Mouse (Mus musculus): Measurements from ENCODE around the gene Myo10. TPM values are rescaled to one million over a fixed set of nuclear protein-coding genes. Genes with fewer than 3 reads are reported as not detected.

Gene Myo10
- polyA plus RNA-seq, 1 experiment from 2014 or later, result 66.3 TPM

DNA sequence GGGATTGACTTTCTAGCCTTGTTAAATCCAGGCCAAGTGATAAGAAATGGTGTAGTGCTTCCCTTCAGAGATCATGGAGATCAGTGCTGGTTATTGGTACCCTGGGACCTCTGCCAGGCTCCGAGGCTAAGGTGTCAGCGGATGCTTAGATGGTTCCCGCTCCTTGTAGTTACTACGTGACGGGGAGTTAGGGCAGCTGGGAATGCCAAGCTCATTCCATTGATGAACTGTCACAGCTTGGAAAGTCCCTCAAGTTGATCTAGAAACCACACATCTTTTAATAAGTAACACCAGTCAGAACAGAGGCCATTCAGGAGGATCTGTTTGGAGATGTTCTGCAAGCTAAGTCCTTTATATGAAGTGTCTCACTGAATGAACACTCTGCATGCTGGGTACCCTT, 16.9 kb downstream of the Myo10 start:
- Histone ChIP-seq H3K27ac (no peak overlapping the region), H3K36me3 (replicated peaks) (no peaks in the 10 kb centered on the region), H3K4me3 (no peak overlapping the region), H3K27me3 (ENCODE audit: poor library complexity, severe bottlenecking) (no peaks in the 10 kb centered on the region), H3K4me1 (peaks cover 33% of the 10 kb centered on the region), H3K9me3 (no peaks in the 10 kb centered on the region)
- DNase-seq (ENCODE audit: extremely low spot score, low spot score), result no peak
- whole genome bisulfite sequencing, result 94% methylated on average over 5 of the region's 5 CpGs

DNA sequence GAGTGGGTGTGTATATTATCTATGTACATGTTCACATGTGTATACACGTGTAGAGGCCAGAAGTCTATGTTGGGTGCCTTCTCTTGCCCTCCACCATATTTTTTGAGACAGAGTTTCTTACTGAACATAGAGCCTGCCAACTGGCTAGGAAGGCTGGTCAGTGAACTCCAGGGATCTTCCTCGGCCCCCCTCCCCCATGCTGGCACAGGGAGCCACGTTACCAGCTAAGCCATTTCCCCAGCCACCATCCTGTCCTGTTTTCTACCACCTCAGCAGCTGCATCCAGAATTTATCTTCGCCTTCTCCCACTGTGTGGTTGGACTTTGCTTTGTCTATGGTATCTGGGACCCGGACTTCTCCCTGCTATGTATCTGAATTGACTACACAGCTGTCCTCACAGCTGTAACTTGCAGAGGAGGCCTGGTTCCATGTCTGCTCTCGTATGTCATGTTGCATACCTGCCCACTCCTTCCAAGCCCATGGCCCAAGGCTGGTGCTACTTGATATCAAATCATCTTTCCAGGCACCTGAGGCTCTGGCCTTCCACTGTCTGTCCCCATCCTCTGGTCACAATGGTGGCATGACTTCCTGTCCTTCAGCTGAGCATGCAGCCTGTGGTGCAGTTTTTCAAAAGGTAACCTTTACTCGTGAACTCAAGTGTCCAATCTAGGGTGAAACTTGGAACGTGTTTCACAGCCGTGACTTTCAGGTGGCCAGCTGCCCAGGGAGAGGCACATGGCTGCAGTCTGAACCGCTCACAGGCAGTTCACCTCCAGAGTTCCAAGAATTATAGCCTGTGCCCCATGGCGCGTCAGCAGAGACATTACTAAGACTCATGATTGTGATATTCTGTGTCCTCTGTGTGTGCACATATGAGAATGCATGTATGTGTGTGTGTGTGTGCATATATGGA, 18.8 kb downstream of the Myo10 start:
- Histone ChIP-seq H3K36me3 (replicated peaks) (no peaks in the 10 kb centered on the region), H3K4me1 (peaks cover 33% of the 10 kb centered on the region), H3K4me3 (no peak overlapping the region), H3K27me3 (ENCODE audit: poor library complexity, severe bottlenecking) (no peaks in the 10 kb centered on the region), H3K9me3 (no peaks in the 10 kb centered on the region), H3K27ac (no peak overlapping the region)
- DNase-seq (ENCODE audit: extremely low spot score, low spot score), result no peak
- WGBS, result 89% methylated on average over 12 of the region's 12 CpGs

DNA sequence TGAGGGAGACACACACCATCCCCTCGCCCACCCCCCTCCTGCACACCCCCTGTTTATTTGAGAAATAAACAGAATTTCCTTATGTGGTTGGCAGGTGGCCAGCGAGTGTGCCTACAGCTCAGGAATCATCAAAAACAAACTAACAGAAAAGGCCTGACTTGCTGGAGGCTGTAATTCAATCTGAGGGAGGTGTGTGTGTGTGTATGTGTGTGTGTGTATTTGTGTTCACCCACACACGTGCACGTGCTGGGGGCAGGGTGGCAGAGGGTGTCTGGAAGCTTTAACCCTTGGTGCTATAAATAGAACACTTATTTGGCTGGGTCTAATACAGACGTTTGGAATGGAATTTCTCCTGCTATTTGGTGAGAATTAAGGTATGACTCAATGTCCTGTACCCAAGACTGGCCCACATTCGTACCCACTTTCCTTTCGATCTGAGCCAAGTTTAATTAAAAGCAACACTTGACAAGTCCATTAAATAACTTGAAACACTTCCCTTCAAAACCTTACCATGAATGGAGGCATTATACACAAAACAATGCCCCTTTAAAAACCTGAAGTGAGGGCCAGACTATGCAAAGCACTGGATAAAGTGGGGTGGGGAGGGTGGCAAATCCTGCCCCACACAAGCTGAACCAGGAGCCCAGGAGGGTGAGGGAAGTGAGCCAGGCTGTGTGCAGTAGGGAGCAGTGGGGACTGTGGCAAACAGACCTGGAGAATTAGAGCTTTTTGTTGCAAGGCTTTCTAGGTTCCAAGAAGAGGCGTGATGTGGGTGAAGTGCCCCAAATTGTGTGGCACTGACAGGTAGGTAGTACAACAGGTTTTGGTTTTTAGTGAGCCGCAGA, 20.1 kb downstream of the Myo10 start:
- 51% methylated on average over 9 of the region's 9 CpGs for WGBS
- DNase-seq (ENCODE audit: extremely low spot score, low spot score), result no peak
- Histone ChIP-seq H3K27ac (no peak overlapping the region), H3K4me1 (peaks cover 29% of the 10 kb centered on the region), H3K9me3 (0 out of 2 replicates have a peak, but pooled peaks cover under 1% of the 10 kb centered on the region), H3K27me3 (ENCODE audit: poor library complexity, severe bottlenecking) (no peaks in the 10 kb centered on the region), H3K4me3 (no peak overlapping the region), H3K36me3 (replicated peaks) (no peaks in the 10 kb centered on the region)

- Histone ChIP-seq H3K4me3 (no peak overlapping the region), H3K4me1 (peaks cover 33% of the 10 kb centered on the region), H3K27me3 (ENCODE audit: poor library complexity, severe bottlenecking) (no peaks in the 10 kb centered on the region), H3K36me3 (replicated peaks) (no peaks in the 10 kb centered on the region), H3K27ac (no peak overlapping the region), H3K9me3 (peaks cover 10% of the 10 kb centered on the region)
- no peak for DNase-seq (ENCODE audit: extremely low spot score, low spot score)
- 90% methylated on average over 4 of the region's 4 CpGs for WGBS
Measured at GRCm38 (mm10) chr15:25645862-25646261, 23.5 kb downstream of the Myo10 start.

- peaks cover 4% of the 10 kb centered on the region for H3K27me3 ChIP-seq (ENCODE audit: poor library complexity, severe bottlenecking)
- H3K4me1 ChIP-seq, result peaks cover 34% of the 10 kb centered on the region
- WGBS, result 85% methylated on average over 2 of the region's 2 CpGs
Measured at GRCm38 (mm10) chr15:25648287-25648686, 26.0 kb downstream of the Myo10 start.

GRCm38 (mm10) chr15:25650371-25650770, 28.0 kb downstream of the Myo10 start:
- WGBS, result 75% methylated on average over 5 of the region's 5 CpGs

More at GRCm38 (mm10) chr15:25648287-25648686, 26.0 kb downstream of the Myo10 start:
- Histone ChIP-seq H3K9me3 (peaks cover 10% of the 10 kb centered on the region), H3K36me3 (replicated peaks) (no peaks in the 10 kb centered on the region), H3K27ac (no peak overlapping the region), H3K4me3 (no peak overlapping the region)
- DNase-seq (ENCODE audit: extremely low spot score, low spot score), result no peak

GRCm38 (mm10) chr15:25651820-25652219, 29.5 kb downstream of the Myo10 start:
- H3K36me3 ChIP-seq (replicated peaks), result no peaks in the 10 kb centered on the region
- peaks cover 37% of the 10 kb centered on the region for H3K4me1 ChIP-seq
- H3K27ac ChIP-seq, result no peak overlapping the region
- peaks cover 10% of the 10 kb centered on the region for H3K9me3 ChIP-seq
- DNase-seq (ENCODE audit: extremely low spot score, low spot score), result no peak
- peaks cover 5% of the 10 kb centered on the region for H3K27me3 ChIP-seq (ENCODE audit: poor library complexity, severe bottlenecking)
- H3K4me3 ChIP-seq, result no peak overlapping the region
- 54% methylated on average over 7 of the region's 7 CpGs for WGBS

More at GRCm38 (mm10) chr15:25650371-25650770, 28.0 kb downstream of the Myo10 start:
- Histone ChIP-seq H3K4me1 (peaks cover 37% of the 10 kb centered on the region), H3K27ac (no peak overlapping the region), H3K4me3 (no peak overlapping the region), H3K27me3 (ENCODE audit: poor library complexity, severe bottlenecking) (peaks cover 5% of the 10 kb centered on the region), H3K9me3 (peaks cover 10% of the 10 kb centered on the region), H3K36me3 (replicated peaks) (no peaks in the 10 kb centered on the region)
- DNase-seq (ENCODE audit: extremely low spot score, low spot score), result no peak

- H3K9me3 ChIP-seq, result peaks cover 10% of the 10 kb centered on the region
- H3K36me3 ChIP-seq (replicated peaks), result no peaks in the 10 kb centered on the region
- H3K4me1 ChIP-seq, result peaks cover 37% of the 10 kb centered on the region
- H3K27me3 ChIP-seq (ENCODE audit: poor library complexity, severe bottlenecking), result peaks cover 5% of the 10 kb centered on the region
- WGBS, result 37% methylated on average over 5 of the region's 5 CpGs
- no peak overlapping the region for H3K4me3 ChIP-seq
- DNase-seq (ENCODE audit: extremely low spot score, low spot score), result no peak
- no peak overlapping the region for H3K27ac ChIP-seq
Measured at GRCm38 (mm10) chr15:25652368-25652767, 30.0 kb downstream of the Myo10 start.

- DNase-seq (ENCODE audit: extremely low spot score, low spot score), result no peak
- H3K4me3 ChIP-seq, result no peak overlapping the region
- H3K9me3 ChIP-seq, result peaks cover 4% of the 10 kb centered on the region
- H3K4me1 ChIP-seq, result peaks cover 37% of the 10 kb centered on the region
- H3K36me3 ChIP-seq (replicated peaks), result peaks cover 3% of the 10 kb centered on the region; the same call in 1 of the 2 replicates
- peaks cover 5% of the 10 kb centered on the region for H3K27me3 ChIP-seq (ENCODE audit: poor library complexity, severe bottlenecking)
- no peak overlapping the region for H3K27ac ChIP-seq
- 79% methylated on average over 6 of the region's 6 CpGs for WGBS
Measured at GRCm38 (mm10) chr15:25652933-25653332, 30.6 kb downstream of the Myo10 start.

GRCm38 (mm10) chr15:25653680-25654079, 31.4 kb downstream of the Myo10 start:
- H3K4me3 ChIP-seq, result no peak overlapping the region
- WGBS, result 81% methylated on average over 5 of the region's 5 CpGs
- no peak overlapping the region for H3K27ac ChIP-seq
- H3K36me3 ChIP-seq (replicated peaks), result peaks cover 5% of the 10 kb centered on the region; the same call in 1 of the 2 replicates
- peaks cover 37% of the 10 kb centered on the region for H3K4me1 ChIP-seq
- no peak for DNase-seq (ENCODE audit: extremely low spot score, low spot score)
- H3K9me3 ChIP-seq, result no peaks in the 10 kb centered on the region
- H3K27me3 ChIP-seq (ENCODE audit: poor library complexity, severe bottlenecking), result peaks cover 5% of the 10 kb centered on the region

DNA sequence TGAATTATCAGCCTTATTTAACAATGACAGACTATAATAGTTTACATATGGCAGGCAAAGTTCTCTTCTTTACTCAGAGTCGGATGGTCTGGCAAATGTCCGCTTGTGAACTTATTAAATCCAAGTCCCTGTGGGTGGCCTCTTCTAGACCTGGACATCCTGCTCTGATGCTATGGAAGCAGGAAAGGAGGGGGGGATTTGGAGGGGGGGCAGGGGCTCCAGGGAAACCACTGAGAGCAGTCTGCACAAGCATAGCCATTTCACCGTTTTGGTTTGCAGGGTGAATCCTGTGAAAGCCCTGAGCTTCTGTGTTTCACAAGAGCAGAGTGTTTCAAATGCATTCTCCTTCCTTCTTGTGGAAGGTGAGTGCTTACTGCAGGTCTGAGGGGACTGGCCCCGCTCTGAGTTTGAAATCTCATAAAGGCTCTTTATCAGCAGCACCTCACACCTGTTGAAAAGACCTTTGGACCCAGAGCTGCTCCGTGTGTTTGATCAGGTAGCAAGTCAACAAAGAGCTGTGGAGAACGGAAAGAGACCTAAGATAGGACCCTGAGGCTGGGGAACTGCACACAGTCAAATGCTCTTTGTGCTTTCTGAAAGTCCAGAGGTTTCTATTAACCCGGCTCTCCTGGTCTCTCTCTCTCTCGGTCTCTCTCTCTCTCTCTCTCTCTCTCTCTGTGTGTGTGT, 40.7 kb downstream of the Myo10 start:
- WGBS, result 45% methylated on average over 8 of the region's 8 CpGs
- Histone ChIP-seq H3K4me3 (no peak overlapping the region), H3K27ac (no peak overlapping the region), H3K4me1 (peaks cover 14% of the 10 kb centered on the region), H3K36me3 (replicated peaks) (peaks cover 13% of the 10 kb centered on the region), H3K27me3 (ENCODE audit: poor library complexity, severe bottlenecking) (peaks cover 46% of the 10 kb centered on the region), H3K9me3 (no peaks in the 10 kb centered on the region)
- DNase-seq (ENCODE audit: extremely low spot score, low spot score), result no peak
